Mouse (Mus musculus) mesoderm, embryonic 11.5 days (tissue): ENCODE data around the gene Gspt1.
"Not testable (repeated sequence)": the region's sequence is repeated elsewhere in the genome, so short reads cannot be mapped to it uniquely, and the experiment has no call there.

Experiments used
- DNase-seq: peaks from one replicate; pipeline ENCODE4 v3.0.0-alpha.2; 2012; ENCODE audit warnings: low read depth, low spot score

Gene Gspt1

GRCm38 (mm10) chr16:11253898-11254722, at the start of gene Gspt1:
Gene Gspt1, minus strand, starts transcription at chr16:11254325.
- peak; percentile 98 for DNase-seq

- DNase-seq = no peak
Observed at GRCm38 (mm10) chr16:11303741-11304140, 49.6 kb upstream of the Gspt1 start.

- not testable (repeated sequence) for DNase-seq
Observed at GRCm38 (mm10) chr16:11297700-11298099, 43.6 kb upstream of the Gspt1 start.

DNA sequence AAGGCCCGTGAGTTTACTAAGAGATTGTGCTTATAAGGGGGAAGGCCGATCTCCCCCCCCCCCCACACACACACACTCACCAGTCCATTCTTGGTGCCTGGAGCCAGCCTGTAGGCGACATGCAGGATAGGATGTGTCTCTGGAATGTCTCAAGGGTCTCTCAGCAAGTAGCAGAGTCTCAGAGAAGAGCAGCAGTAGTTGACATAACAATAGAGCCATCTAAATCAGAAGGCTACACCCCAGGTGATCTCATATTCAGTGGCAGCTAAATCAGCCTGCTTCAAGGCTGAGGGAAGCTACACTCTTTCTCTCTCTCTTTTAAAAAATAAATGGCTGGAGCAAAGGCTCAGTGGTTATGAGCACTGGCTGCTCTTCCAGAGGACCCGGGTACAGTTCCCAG, 41.5 kb upstream of the Gspt1 start:
- not testable (repeated sequence) for DNase-seq

DNA sequence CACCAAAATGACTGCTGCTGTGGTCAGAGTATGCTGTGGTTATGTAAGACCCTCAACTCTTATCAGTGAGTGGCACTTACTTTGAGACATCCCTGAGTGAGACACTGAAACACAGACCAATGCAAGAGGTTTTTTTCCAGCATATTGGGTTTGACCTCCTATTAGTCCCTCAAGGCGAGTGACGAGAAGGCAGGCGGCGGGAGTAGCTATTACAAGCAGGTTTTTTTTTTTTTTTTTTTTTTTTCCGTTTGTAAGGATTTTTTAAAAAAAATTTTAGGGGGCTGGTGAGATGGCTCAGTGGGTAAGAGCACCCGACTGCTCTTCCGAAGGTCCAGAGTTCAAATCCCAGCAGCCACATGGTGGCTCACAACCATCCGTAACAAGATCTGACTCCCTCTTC, 34.7 kb upstream of the Gspt1 start:
- not testable (repeated sequence) for DNase-seq

- DNase-seq = no peak
Observed at GRCm38 (mm10) chr16:11285949-11286348, 31.8 kb upstream of the Gspt1 start.

DNA sequence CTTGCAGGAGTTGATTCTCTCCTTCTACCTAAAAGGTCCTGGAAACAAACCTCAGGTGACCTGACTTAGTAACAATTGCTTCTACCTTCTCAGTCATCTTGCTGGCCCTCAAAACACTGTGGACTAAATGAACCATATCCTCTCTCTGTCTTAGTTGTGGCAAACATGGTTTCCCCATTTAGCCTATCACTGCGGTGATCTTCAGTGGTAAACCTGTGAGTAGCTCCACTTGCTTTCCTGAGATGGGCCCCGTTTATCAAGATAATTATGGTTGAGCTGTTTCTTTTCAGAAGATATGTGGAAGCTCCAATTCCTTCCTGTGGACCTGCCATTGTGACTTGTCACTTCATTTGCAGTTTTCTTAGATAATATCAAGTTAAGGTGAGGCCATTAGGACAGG, 30.8 kb upstream of the Gspt1 start:
- no peak for DNase-seq

DNA sequence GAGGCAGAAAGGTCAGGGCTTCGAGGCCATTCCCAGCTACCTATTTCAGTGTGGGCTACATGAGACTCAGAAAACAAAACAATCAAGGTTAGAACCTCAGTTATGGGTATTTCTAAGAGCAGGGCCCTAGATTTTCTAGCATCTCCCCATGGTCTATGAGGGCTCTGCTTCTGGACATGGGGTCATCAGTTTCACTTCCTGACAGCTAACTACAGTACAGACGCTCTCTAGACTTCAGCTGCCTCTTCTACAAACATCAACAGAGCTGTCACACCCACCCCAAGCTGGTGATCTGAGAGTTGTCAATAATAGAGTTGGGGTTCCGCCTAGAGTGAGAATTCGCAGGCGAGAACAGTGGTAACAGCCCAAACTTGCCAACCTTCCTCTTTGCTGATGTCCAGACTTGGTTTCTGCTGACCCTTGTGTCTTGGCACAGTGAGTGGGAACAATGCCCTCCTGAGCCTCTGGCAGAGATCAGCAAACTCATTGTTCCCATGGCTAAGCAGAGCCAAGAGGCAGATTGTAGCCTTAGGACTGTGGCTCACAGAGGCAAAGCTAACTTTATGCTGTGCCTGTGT, 28.6 kb upstream of the Gspt1 start:
- no peak for DNase-seq

DNA sequence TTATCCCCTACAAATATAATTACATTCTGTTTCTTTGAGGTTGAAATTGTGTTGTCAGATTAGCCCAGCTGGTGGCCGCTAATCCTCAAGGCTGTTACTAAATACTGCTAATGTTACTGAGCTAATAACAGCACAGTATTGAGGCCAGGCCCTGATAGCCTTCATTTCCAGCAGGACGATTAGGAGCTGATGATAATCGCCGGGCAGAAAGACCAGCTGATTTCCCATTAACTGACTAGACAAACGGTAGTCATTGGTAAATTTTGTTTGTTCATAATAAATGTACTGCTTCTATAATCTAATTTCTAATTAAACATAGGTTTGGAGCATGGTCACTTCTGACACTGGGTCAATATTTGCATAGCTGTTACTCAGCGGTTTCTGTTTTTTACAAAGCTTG, 24.7 kb upstream of the Gspt1 start:
- DNase-seq = no peak

- no peak for DNase-seq
Observed at GRCm38 (mm10) chr16:11276888-11277287, 22.8 kb upstream of the Gspt1 start.

GRCm38 (mm10) chr16:11271073-11271472, 16.9 kb upstream of the Gspt1 start:
- no peak for DNase-seq

GRCm38 (mm10) chr16:11270642-11271041, 16.5 kb upstream of the Gspt1 start:
- no peak for DNase-seq

DNA sequence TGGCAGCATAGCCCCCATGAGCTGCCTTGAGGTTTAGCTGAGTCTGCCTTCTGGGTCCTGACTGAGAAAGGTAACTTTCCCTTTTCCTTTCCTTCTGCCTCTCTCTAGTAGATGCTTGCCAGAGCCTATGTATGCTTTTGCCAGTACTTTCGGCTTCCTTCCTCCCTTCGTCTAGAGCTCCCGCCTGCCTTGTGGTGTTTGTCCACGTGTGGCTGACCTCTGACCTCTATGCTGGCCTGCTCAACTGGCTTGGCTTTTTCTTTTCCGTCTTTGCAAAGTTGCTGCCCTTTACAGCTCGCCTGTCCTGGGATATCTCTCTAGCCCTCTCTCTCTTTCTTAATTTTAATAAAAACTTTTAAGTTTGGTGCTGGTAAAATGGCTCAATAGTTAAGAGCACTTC, 15.7 kb upstream of the Gspt1 start:
- no peak for DNase-seq

GRCm38 (mm10) chr16:11266556-11266955, 12.4 kb upstream of the Gspt1 start:
- no peak for DNase-seq

DNA sequence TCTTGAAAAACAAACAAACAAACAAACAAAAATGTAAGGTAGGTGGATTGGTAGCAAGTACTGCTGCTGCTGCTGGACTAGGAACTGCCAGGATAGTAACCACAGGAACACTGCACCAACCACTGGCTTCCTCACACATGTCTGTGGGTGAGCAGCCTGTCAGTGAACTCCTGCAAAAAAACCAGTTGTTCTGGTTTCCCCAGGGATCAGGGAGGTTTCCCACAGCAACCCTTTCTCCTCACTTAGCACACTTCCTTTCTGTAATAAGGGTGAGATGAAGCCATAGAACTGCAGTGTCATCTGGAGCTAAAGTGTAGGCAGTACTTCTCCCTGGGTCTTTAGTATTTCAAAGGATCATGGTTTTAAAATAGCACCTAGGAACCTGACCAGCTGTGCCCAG, 9.1 kb upstream of the Gspt1 start:
- DNase-seq = no peak

GRCm38 (mm10) chr16:11254723-11255164, 619 bp upstream of the Gspt1 start:
- no peak for DNase-seq

GRCm38 (mm10) chr16:11253065-11253831, 877 bp downstream of the Gspt1 start:
- DNase-seq = peak; percentile 26

DNA sequence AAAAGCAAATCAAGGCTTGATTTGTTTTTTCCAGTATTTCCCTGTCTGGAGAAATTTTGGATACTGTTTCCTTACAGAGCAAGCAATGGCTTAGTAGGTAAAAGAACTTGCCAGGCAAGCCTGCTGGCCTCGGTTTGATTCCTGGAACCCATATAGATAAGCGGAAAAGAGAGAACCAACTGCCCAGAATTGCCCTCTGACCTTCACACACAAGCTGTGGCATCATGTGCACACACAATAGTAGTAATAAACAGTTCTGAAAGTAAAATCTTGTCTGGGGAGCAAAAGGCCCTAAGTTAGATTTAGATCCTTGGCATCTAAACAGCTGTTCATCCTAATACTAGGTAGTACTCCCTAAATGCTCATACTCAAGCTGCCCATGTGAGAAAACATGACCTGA, 6.3 kb downstream of the Gspt1 start:
- DNase-seq = no peak

- no peak for DNase-seq
Observed at GRCm38 (mm10) chr16:11245767-11246166, 8.4 kb downstream of the Gspt1 start.

GRCm38 (mm10) chr16:11242401-11242800, 11.7 kb downstream of the Gspt1 start:
- DNase-seq = no peak

GRCm38 (mm10) chr16:11217801-11218200, 36.3 kb downstream of the Gspt1 start:
- no peak for DNase-seq

DNA sequence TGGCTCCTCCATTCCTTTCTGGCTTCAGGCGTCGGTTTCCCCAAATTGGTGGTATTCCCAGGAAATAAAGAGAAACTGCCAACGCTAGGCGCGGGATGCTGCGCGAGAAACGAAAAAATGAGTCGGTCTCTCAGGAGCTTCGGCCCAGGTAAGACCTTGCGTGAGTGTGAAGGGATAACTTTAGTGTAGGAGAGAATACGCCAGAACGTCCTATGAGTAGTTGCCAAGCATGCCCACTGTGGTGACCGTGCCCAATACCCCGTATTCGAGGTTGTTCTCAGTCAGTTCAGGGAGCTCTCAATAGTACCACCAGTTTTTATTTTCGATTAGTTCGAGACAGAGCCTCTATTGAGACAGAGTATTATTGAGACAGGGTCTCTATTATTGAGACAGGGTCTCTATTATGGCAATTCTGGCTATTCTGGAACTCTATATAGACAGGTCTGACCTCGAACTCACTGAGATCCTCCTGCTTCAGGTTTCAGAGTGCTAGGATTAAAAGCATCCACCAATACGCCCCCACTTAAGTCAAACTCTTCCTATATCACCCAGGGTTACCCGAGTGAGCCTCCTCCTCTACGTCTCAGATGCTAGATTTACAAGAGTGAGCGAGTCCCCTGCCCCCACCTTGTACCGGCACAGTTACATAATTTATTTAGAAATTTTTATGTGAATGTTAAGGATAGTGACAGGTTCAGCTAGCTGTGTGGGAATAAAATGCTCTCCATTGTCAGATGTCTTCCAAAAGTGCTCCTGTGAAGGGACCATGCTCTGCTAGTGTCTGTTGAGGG, 50.3 kb downstream of the Gspt1 start:
- no peak for DNase-seq
